Mouse (Mus musculus) intestine, embryonic 16.5 days (tissue): ENCODE data around the gene Tktl1. TPM values are rescaled to one million over a fixed set of nuclear protein-coding genes. Genes with fewer than 3 reads are reported as not detected.

Source experiments
- ATAC-seq: fragments of 200-750 bp; cut with Nextera tagmentation; 2 replicates; pipeline ENCODE4 v1.8.0; 2017; ENCODE audit warnings: moderate TSS enrichment, moderate library complexity
- H3K27ac ChIP-seq: fragments of 300-500 bp; sonication (generic); 2 replicates; pipeline ENCODE4 v1.5.1; 2014; ENCODE audit warnings: mild to moderate bottlenecking, low read length
- H3K27me3 ChIP-seq: fragments of 300-500 bp; sonication (generic); replicated peaks from 2 replicates; pipeline ENCODE4 v1.6.1; 2014; ENCODE audit warnings: low read length, control low read depth, mixed read lengths; ENCODE audit not compliant: control insufficient read depth, insufficient read depth
- H3K36me3 ChIP-seq: fragments of 300-500 bp; sonication (generic); 2 replicates; pipeline ENCODE4 v1.6.1; 2014; ENCODE audit warnings: low read length, control low read depth; ENCODE audit not compliant: control insufficient read depth, insufficient read depth
- H3K4me1 ChIP-seq: fragments of 300-500 bp; sonication (generic); 2 replicates; pipeline ENCODE4 v1.6.1; 2014; ENCODE audit warnings: low read length, control low read depth, mixed read lengths; ENCODE audit not compliant: control insufficient read depth, insufficient read depth
- H3K4me2 ChIP-seq: fragments of 300-500 bp; sonication (generic); 2 replicates; pipeline ENCODE4 v1.6.1; 2014; ENCODE audit warnings: low read depth, low read length, control low read depth
- H3K4me3 ChIP-seq: fragments of 300-500 bp; sonication (generic); 2 replicates; pipeline ENCODE4 v1.5.1; 2014; ENCODE audit warnings: mild to moderate bottlenecking, low read length
- H3K9ac ChIP-seq: fragments of 300-500 bp; sonication (generic); 2 replicates; pipeline ENCODE4 v1.6.1; 2014; ENCODE audit warnings: low read depth, low read length
- H3K9me3 ChIP-seq: fragments of 300-500 bp; sonication (generic); 2 replicates; pipeline ENCODE4 v1.6.1; 2016; ENCODE audit warnings: low read length, control low read depth; ENCODE audit not compliant: control insufficient read depth
- WGBS: fragments of 180-500 bp; shearing (Covaris S2); extraction: QIAGEN DNeasy Blood & Tissue Kit; methylation state at CpG from one replicate; pipeline ENCODE4 v1.1.7; 2014; 5-methylcytosine and 5-hydroxymethylcytosine counted together
- polyA plus RNA-seq: library from polyadenylated mRNA; unstranded; fragments of >200 nt; fragmentation: Nextera tagmentation; extraction: Ambion mirVana; gene quantifications from 2 replicates; pipeline ENCODE4 v1.2.1, GENCODE M21; 2015

Gene Tktl1
- polyA plus RNA-seq, 1 experiment from 2014 or later = 0.05 TPM

- H3K27ac ChIP-seq = no peak overlapping the region
- H3K4me2 ChIP-seq = peak overlapping the region; percentile 46
- H3K4me1 ChIP-seq = peaks cover 6% of the 10 kb centered on the region
- H3K4me3 ChIP-seq = peak overlapping the region; percentile 56
- WGBS = 83% methylated on average over 2 of the region's 2 CpGs
- H3K9ac ChIP-seq = peak overlapping the region; percentile 69
- peaks cover 6% of the 10 kb centered on the region; the same call in 1 of the 2 replicates for H3K36me3 ChIP-seq
- no peaks in the 10 kb centered on the region for H3K9me3 ChIP-seq
- no peaks in the 10 kb centered on the region for H3K27me3 ChIP-seq
- no peak for ATAC-seq
Measured at GRCm38 (mm10) chrX:74243396-74243795, 66.3 kb downstream of the Tktl1 start.

GRCm38 (mm10) chrX:74243807-74244206 is 66.7 kb downstream of the Tktl1 start:
- Histone ChIP-seq H3K27ac (peak overlapping the region; percentile 66), H3K4me2 (peak overlapping the region; percentile 46), H3K27me3 (no peaks in the 10 kb centered on the region), H3K36me3 (peaks cover 6% of the 10 kb centered on the region; the same call in 1 of the 2 replicates), H3K9ac (peak overlapping the region; percentile 69), H3K9me3 (no peaks in the 10 kb centered on the region), H3K4me1 (peaks cover 6% of the 10 kb centered on the region), H3K4me3 (peak overlapping the region; percentile 56)
- 44% methylated on average over 3 of the region's 3 CpGs for WGBS
- no peak for ATAC-seq

DNA sequence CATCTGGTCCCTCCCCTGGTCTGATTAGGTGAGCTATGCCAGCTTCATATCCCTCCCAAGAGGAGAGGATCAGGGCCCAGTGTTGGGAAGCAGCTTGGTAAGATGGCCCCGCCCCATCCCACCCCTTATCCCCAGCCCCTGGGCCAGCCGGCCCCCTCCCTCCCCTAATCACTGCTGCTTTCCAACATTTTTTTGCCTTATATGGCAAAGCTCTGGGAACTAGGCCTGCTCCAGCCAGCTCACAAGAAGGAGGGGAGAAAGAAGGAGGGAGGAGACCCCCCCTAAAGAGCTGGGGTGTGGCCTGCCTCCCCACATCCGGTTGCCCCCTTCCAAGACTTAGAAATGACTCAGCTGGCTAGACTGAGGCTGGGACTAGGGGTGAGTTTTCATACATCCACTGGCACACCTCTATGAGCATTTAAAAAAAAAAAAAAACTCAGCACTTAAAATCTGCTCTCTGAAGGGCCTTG is 67.6 kb downstream of the Tktl1 start:
- peaks cover 6% of the 10 kb centered on the region; the same call in 1 of the 2 replicates for H3K36me3 ChIP-seq
- WGBS = 13% methylated on average over 2 of the region's 3 CpGs
- H3K27me3 ChIP-seq = no peaks in the 10 kb centered on the region
- peak overlapping the region; percentile 46 for H3K4me2 ChIP-seq
- H3K9ac ChIP-seq = peak overlapping the region; percentile 69
- peak overlapping the region; percentile 80 for H3K27ac ChIP-seq
- ATAC-seq = peak; percentile 31
- peaks cover 8% of the 10 kb centered on the region for H3K4me1 ChIP-seq
- H3K9me3 ChIP-seq = no peaks in the 10 kb centered on the region
- peak overlapping the region; percentile 56 for H3K4me3 ChIP-seq

DNA sequence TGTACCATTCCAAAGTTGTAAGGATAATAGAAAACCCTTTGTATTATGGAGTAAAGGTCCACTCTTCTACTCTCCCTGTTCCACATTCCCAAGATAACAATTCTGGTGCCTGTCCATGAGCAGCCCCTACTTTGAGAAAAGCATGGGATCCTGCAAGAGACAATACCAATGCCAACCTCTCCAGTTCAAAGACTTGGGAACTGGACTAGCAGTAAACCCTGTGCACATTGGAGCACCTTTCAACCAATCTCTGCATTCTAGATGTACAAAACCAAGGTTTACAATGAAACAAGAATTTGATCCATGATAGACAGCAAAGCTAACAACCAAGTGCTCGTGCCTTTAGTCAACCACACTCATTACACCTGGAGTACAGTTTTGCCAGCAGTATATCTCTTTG is 68.0 kb downstream of the Tktl1 start:
- 25% methylated on average over 1 of the region's 1 CpGs for WGBS
- peak overlapping the region; percentile 80 for H3K27ac ChIP-seq
- H3K27me3 ChIP-seq = no peaks in the 10 kb centered on the region
- H3K36me3 ChIP-seq = peaks cover 3% of the 10 kb centered on the region; the same call in 1 of the 2 replicates
- ATAC-seq = no peak
- H3K4me3 ChIP-seq = peak overlapping the region; percentile 56
- peaks cover 8% of the 10 kb centered on the region for H3K4me1 ChIP-seq
- peak overlapping the region; percentile 69 for H3K9ac ChIP-seq
- H3K9me3 ChIP-seq = no peaks in the 10 kb centered on the region
- peak overlapping the region; percentile 57 for H3K4me2 ChIP-seq

DNA sequence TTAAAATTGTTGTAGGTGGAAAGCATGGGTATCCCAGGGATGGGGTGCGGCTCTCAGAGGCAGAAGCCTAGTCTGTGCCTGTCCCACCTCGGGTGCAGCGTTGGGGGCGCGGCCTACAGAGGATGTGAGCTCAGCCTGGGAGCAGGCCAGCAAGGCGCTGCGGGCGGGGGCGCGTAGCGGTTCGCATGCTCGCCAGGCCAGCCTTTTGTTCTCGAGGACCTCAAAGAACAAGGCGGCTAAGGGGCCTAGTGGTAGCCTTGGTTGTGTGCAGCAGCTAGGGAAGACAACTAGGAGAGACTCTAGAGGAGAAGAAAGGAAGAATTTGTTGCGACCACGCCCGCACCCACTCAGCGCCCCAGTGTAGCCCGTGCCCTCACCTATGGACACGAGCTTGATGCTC is 68.6 kb downstream of the Tktl1 start:
- WGBS = 25% methylated on average over 21 of the region's 21 CpGs
- Histone ChIP-seq H3K27ac (peak overlapping the region; percentile 80), H3K9ac (peak overlapping the region; percentile 69), H3K9me3 (no peaks in the 10 kb centered on the region), H3K27me3 (no peaks in the 10 kb centered on the region), H3K4me2 (peak overlapping the region; percentile 57), H3K4me1 (peaks cover 8% of the 10 kb centered on the region), H3K4me3 (peak overlapping the region; percentile 56), H3K36me3 (no peaks in the 10 kb centered on the region)
- ATAC-seq = peak; percentile 31

DNA sequence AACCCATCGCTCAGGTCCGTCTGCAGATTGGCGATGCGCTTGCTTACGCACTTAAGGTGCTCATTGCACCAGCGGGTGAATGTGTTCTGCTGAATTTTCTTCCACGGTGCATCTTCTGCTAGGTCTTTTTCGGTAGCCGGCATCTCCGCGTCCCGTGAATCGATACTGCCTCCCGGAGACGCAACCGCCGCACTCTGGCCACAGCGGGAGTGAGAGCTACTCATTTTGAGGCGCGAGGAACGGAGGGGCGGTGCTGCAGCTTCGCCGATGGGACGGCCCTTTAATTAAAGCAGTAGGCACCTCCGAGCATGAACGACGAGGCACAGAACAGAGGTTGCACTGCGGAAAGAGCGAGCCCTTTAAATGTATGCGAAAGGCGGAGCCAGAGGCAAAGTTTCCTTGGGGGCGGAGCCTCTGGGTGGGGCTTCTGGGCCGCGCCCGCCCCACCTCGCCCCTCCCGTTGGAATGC is 69.2 kb downstream of the Tktl1 start:
- H3K27me3 ChIP-seq = no peaks in the 10 kb centered on the region

DNA sequence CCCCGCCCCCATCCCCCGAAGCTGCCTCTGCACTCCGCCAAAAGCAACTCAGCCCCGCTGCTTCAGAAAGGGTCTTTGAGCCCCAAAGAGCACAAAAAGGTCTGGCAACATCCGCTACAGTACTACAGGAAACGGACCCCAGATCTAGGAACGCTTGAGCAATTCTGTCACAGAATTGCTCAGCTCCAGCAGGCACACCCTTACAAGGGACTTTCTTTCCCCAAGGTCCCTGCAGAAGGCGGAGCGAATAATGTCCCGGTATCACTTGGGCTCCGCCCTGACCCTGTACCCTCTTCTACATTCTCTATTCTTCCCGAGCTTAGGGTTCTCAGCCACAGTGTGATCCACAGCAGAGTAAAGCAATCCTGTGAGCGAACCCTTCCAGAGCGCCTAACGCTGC is 69.6 kb downstream of the Tktl1 start:
- WGBS = 16% methylated on average over 15 of the region's 15 CpGs

More for the DNA sequence above, 69.2 kb downstream of the Tktl1 start:
- peak overlapping the region; percentile 69 for H3K9ac ChIP-seq
- peak overlapping the region; percentile 57 for H3K4me2 ChIP-seq
- peak overlapping the region; percentile 80 for H3K27ac ChIP-seq
- ATAC-seq = peak; percentile 88
- H3K4me1 ChIP-seq = peaks cover 8% of the 10 kb centered on the region
- H3K36me3 ChIP-seq = no peaks in the 10 kb centered on the region
- H3K9me3 ChIP-seq = no peaks in the 10 kb centered on the region
- peak overlapping the region; percentile 56 for H3K4me3 ChIP-seq
- 20% methylated on average over 34 of the region's 38 CpGs for WGBS

GRCm38 (mm10) chrX:74248651-74249050 is 71.6 kb downstream of the Tktl1 start:
- H3K9ac ChIP-seq = peak overlapping the region; percentile 70
- H3K4me2 ChIP-seq = peak overlapping the region; percentile 65
- H3K36me3 ChIP-seq = no peaks in the 10 kb centered on the region
- peak overlapping the region; percentile 48 for H3K4me3 ChIP-seq
- H3K9me3 ChIP-seq = no peaks in the 10 kb centered on the region
- peak; percentile 17; the same call in 1 of the 2 replicates for ATAC-seq
- peak overlapping the region; percentile 80 for H3K27ac ChIP-seq
- H3K27me3 ChIP-seq = no peaks in the 10 kb centered on the region
- peaks cover 3% of the 10 kb centered on the region; the same call in 1 of the 2 replicates for H3K4me1 ChIP-seq
- WGBS = 20% methylated on average over 3 of the region's 3 CpGs

More for the DNA sequence above, 69.6 kb downstream of the Tktl1 start:
- H3K4me1 ChIP-seq = peaks cover 8% of the 10 kb centered on the region
- no peaks in the 10 kb centered on the region for H3K27me3 ChIP-seq
- H3K9ac ChIP-seq = peak overlapping the region; percentile 49
- peak overlapping the region; percentile 56 for H3K4me3 ChIP-seq
- no peaks in the 10 kb centered on the region for H3K9me3 ChIP-seq
- H3K4me2 ChIP-seq = peak overlapping the region; percentile 53
- ATAC-seq = peak; percentile 51
- H3K36me3 ChIP-seq = no peaks in the 10 kb centered on the region
- H3K27ac ChIP-seq = peak overlapping the region; percentile 64

DNA sequence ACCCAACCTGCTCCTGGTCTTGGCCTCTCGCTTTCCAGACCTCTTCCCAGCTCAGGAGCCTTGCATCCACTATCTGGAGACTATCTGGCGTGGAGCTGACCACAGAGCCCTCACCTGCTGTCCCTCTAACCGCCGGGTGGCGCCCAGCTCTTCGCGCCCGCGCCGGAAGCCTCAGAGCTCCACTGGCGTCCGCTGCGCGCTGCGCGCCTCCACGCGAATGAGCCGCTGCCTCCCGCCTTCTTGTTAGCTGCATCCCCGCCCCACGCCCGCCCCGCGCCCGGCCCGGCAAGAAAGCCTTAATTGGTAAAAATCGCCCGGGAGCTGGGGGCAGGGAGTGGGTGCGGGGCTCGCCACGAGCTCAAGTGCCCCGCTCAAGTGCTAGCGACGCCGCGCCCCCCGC is 72.6 kb downstream of the Tktl1 start, which contains the start of gene Flna:
Flna (minus strand) TSS at position 206 of the 400 bp plus-strand sequence.
- Histone ChIP-seq H3K4me3 (peak within 1 kb of the TSS; percentile 48), H3K27ac (peak within 1 kb of the TSS; percentile 80), H3K4me2 (peak within 1 kb of the TSS; percentile 65), H3K27me3 (no peaks in the 10 kb centered on the region), H3K9ac (peak within 1 kb of the TSS; percentile 70), H3K9me3 (no peaks in the 10 kb centered on the region), H3K36me3 (no peaks in the 10 kb centered on the region), H3K4me1 (peaks cover 3% of the 10 kb centered on the region; the same call in 1 of the 2 replicates)
- 20% methylated on average over 38 of the region's 38 CpGs for WGBS
- ATAC-seq = no peak
